Mouse (Mus musculus): ENCODE results near the gene Eef1b2.

The Eef1b2 gene

GRCm38 (mm10) chr1:63195848-63196512 is 19.4 kb downstream of the Eef1b2 start:
- no peak for DNase-seq

GRCm38 (mm10) chr1:63199387-63199786 is 22.8 kb downstream of the Eef1b2 start:
- DNase-seq: no peak

GRCm38 (mm10) chr1:63200322-63200721 is 23.7 kb downstream of the Eef1b2 start:
- DNase-seq: no peak

GRCm38 (mm10) chr1:63201672-63202071 is 25.0 kb downstream of the Eef1b2 start:
- DNase-seq: no peak

GRCm38 (mm10) chr1:63203471-63203870 is 26.8 kb downstream of the Eef1b2 start:
- no peak for DNase-seq

- no peak for DNase-seq
Observed at GRCm38 (mm10) chr1:63203950-63204659, 27.5 kb downstream of the Eef1b2 start.

- no peak for DNase-seq
Observed at GRCm38 (mm10) chr1:63204660-63205394, 28.2 kb downstream of the Eef1b2 start.

GRCm38 (mm10) chr1:63207607-63208006 is 31.0 kb downstream of the Eef1b2 start:
- DNase-seq: no peak

- DNase-seq: no peak
Observed at GRCm38 (mm10) chr1:63209861-63210529, 33.4 kb downstream of the Eef1b2 start.

- DNase-seq: no peak
Observed at GRCm38 (mm10) chr1:63213478-63214270, 37.0 kb downstream of the Eef1b2 start.

- DNase-seq: no peak
Observed at GRCm38 (mm10) chr1:63214271-63214558, 37.6 kb downstream of the Eef1b2 start, which contains the start of gene Gpr1. Gene Gpr1 (minus strand): TSS chr1:63214543.

GRCm38 (mm10) chr1:63214631-63215030 is 38.0 kb downstream of the Eef1b2 start:
- no peak for DNase-seq

GRCm38 (mm10) chr1:63219277-63219676 is 42.7 kb downstream of the Eef1b2 start:
- no peak for DNase-seq

GRCm38 (mm10) chr1:63225009-63225408 is 48.4 kb downstream of the Eef1b2 start:
- DNase-seq: no peak

- no peak for DNase-seq
Observed at GRCm38 (mm10) chr1:63225890-63226289, 49.3 kb downstream of the Eef1b2 start.

- DNase-seq: no peak
Observed at GRCm38 (mm10) chr1:63227241-63227640, 50.6 kb downstream of the Eef1b2 start.

All from cerebellum, adult 9-10 months (tissue).